Mouse (Mus musculus) Patski (cell line): Measurements from ENCODE around the gene Litaf. TPM values are rescaled to one million over a fixed set of nuclear protein-coding genes. Genes with fewer than 3 reads are reported as not detected.
"Not testable (repeated sequence)": the region's sequence is repeated elsewhere in the genome, so short reads cannot be mapped to it uniquely, and the experiment has no call there.

Experiments used
- ATAC-seq: fragments of 100-300 bp; one replicate; pipeline ENCODE4 v1.8.0; 2021
- CTCF ChIA-PET: fragments of 350-600 bp; sonication (Branson Sonifier 250); formaldehyde crosslinking; loops from one replicate; lab custom pipeline; 2022; ENCODE audit warnings: inconsistent platforms; lab: Charles Lee
- POLR2A ChIA-PET: fragments of 350-600 bp; sonication (Branson Sonifier 250); formaldehyde crosslinking; loops from one replicate; lab custom pipeline; 2022; ENCODE audit warnings: antibody characterized with exemption, inconsistent platforms; lab: Charles Lee
- DNase-seq: peaks from one replicate; pipeline ENCODE4 v3.0.0-alpha.2; 2011; ENCODE audit warnings: low read depth, low spot score
- H3K27me3 ChIP-seq: fragments of 371-371 bp; one replicate; pipeline ENCODE4 v1.5.1; 2021
- CTCF ChIP-seq: fragments of 100-300 bp; IDR thresholded peaks from one replicate; pipeline ENCODE4 v1.5.1; 2021
- in situ Hi-C: fragments of 300-500 bp; cut with MboI; formaldehyde crosslinking; loops from 3 replicates; pipeline ENCODE4 v1.11.1; 2018; ENCODE audit warnings: low pct_unique_long_range_greater_than_20kb, mixed read lengths
- polyA plus RNA-seq: library from polyadenylated mRNA; unstranded; gene quantifications from one replicate; pipeline ENCODE4 v1.2.3, GENCODE M21; 2021

The Litaf gene
- polyA plus RNA-seq, 1 experiment from 2014 or later: 344 TPM

DNA sequence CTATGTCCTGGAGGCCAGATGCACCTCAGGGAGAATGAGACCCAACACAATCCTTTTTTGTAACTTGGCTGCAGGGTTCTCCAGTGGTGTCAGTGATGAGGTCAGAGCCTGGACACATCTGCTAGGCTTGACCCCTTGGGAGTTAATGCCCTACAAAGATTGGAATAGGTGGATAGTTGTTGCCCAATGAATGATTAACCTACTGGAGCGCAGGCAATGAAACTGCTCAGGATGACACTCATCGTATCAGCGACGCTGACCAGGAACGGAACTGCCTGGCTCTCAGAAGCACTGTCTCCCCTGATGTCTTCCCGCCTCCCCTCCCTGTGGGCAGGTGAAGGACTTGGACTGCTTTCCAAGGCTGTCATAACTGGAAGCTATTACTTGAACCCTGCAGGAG is 76.6 kb downstream of the Litaf start:
- no peak for ATAC-seq
- CTCF ChIA-PET: interaction anchor here (1.1 to 1.5 kb wide), 3 partner anchors 15 to 109 kb away, joined by 3 to 4 read pairs (median 4); no protein-coding TSS in a partner anchor
- TF ChIP-seq CTCF: no peak
- POLR2A ChIA-PET: interaction anchor here (1.1 to 1.9 kb wide), 4 partner anchors 9 to 45 kb away, joined by 3 to 5 read pairs (median 4); no protein-coding TSS in a partner anchor
- in situ Hi-C loops: loop anchor here (5.0 kb wide), 1 partner anchor 33 kb away; no protein-coding TSS in a partner anchor
- DNase-seq: no peak
- no peaks in the 10 kb centered on the region for H3K27me3 ChIP-seq

DNA sequence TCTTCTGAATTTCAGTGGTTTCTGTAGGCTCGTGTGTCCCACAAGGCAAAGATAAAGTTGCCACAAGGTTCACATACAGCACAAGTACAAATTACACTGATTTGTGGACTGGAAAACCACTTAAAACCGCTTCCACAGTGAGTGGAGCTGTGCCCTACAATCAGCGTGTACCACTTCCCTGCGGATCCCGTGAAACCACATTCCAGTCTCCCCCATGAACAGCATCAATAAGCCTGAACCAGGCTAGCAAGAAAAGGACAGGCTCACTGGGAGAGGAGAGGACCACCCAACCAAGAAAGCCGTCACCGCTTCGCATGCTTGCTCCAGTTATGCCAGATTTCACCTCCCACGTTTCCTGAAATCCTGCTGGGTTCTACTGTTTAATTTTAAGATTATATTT is 77.7 kb downstream of the Litaf start:
- DNase-seq (no peak), ATAC-seq (no peak)
- in situ Hi-C loops: loop anchor here (5.0 kb wide), 1 partner anchor 34 kb away; no protein-coding TSS in a partner anchor
- ChIA-PET POLR2A (no interaction called here), CTCF (interaction anchor here (1.7 kb wide), 1 partner anchor 34 kb away, joined by 4 read pairs; no protein-coding TSS in a partner anchor)
- no peak for TF ChIP-seq CTCF
- H3K27me3 ChIP-seq: no peaks in the 10 kb centered on the region

DNA sequence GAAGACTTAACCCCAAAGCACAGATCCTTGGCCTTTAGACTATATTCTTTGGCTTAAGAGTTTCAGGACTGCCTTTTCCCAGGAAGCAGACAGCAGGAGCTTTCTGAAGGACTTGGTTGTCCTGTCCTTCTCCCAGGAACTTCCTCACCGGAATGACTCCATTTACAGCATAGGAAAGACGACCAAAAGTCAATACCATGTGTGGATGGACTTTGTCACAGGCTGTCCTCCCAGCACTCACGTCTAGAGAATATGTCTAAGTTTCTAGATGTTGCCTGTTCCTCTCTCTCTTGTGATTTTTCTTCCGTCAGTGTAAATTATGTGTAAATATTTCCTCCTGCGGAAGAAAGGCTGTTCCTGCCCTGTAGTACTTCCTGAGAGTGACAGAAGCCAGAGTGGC is 81.4 kb downstream of the Litaf start:
- in situ Hi-C loops: no loop called here
- DNase-seq (no peak), ATAC-seq (no peak)
- ChIA-PET CTCF (no interaction called here), POLR2A (interaction anchor here (0.5 to 1.3 kb wide), 2 partner anchors 13 to 56 kb away, joined by 3 read pairs; no protein-coding TSS in a partner anchor)
- no peaks in the 10 kb centered on the region for H3K27me3 ChIP-seq
- no peak for TF ChIP-seq CTCF

DNA sequence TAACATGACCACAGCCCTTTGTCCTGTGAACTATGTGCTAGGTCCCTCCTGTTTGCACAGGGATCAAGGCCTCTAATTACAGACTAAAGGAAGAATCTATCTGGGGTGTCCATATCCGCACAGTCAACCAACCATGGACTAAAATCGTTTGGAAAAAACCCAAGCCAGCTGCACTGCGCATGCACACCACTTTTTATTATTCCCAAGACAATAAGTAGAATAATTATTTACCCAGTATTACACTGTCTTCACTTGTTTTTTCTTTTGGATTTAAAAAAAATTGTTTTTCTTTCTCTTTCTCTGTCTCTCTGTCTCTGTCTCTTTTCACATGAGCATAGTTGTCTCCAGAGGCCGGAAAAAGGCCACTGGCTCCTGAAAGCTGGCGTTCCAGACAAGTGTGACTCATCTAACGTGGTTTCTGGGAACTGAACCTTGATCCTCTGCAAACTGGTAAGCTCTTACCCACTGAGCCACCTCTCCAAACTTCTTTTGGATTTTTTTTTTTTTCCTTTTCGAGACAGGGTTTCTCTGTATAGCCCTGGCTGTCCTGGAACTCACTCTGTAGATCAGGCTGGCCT is 84.4 kb downstream of the Litaf start:
- POLR2A ChIA-PET: interaction anchor here (1.2 to 4.2 kb wide), 5 partner anchors 8 to 27 kb away, joined by 4 to 29 read pairs (median 5); no protein-coding TSS in a partner anchor
- DNase-seq (peak; percentile 91), ATAC-seq (peak; percentile 54)
- no peak for TF ChIP-seq CTCF
- H3K27me3 ChIP-seq: no peaks in the 10 kb centered on the region
- CTCF ChIA-PET: interaction anchor here (1.3 to 2.8 kb wide), 2 partner anchors 34 to 54 kb away, joined by 4 to 13 read pairs; no protein-coding TSS in a partner anchor
- in situ Hi-C loops: no loop called here

DNA sequence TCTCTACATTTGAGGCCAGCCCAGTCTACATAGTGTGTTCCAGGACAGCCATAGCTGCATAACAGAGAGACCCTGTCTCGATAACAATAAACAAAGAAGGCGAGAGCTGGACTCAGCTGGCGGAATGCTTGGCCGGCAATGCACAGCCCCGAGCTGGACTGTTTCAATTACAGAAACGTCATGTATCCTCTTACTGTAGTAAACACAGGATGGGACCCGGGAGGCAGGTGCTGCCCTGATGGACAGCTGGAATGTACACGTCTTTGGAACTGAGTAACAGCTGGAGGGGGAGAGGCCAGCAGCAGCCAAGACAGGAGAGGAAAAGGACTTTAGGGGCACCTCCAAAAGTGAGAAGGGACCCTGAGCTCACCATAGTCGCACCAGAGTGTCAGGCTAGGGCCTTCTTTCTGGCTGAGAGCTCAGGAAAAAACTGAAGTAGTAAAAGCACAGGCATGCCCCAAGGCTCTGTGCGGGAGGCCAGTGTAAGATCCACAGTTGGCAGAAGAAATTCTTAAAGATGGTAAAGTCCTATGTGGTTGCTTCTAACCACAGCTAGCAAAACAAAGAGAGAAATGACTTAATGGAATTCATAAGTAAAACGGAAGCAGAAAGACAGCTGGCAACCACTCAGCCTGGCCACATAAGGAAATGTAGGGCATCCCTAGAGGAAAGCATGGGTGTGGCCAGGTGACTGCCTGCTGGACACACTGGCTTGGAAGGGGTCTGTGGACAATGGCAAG is 86.7 kb downstream of the Litaf start:
- in situ Hi-C loops: no loop called here
- ChIA-PET CTCF (interaction anchor here (1.1 to 2.5 kb wide), 4 partner anchors 10 to 55 kb away, joined by 3 to 9 read pairs (median 5); no protein-coding TSS in a partner anchor), POLR2A (interaction anchor here (1.9 to 4.2 kb wide), 3 partner anchors 10 to 13 kb away, joined by 4 to 29 read pairs (median 8); no protein-coding TSS in a partner anchor)
- no peaks in the 10 kb centered on the region for H3K27me3 ChIP-seq
- DNase-seq: peak; percentile 91
- TF ChIP-seq CTCF: no peak
- ATAC-seq: peak; percentile 40

DNA sequence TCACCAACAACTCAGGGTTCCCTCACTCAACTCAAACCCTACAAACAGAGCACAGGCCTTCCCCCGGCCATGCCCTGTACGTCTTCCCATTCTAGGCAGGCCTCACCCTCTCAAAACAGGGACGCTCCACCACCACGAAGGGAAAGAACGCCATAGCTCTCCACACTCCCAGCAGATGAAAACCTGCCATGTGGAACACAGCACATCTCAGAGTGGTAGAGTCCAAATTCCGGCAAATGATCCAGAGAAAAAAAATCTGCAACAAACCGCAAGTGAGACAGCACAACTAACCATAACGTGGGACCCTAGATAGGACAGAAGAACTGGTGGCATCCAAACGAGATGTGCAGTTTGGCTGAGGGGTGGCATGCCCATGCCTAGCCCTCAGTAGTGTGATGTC is 88.1 kb downstream of the Litaf start:
- in situ Hi-C loops: no loop called here
- ATAC-seq (no peak), DNase-seq (no peak)
- CTCF ChIA-PET: interaction anchor here (2.5 kb wide), 1 partner anchor 56 kb away, joined by 9 read pairs; no protein-coding TSS in a partner anchor
- no peaks in the 10 kb centered on the region for H3K27me3 ChIP-seq
- no peak for TF ChIP-seq CTCF
- POLR2A ChIA-PET: interaction anchor here (0.6 to 4.2 kb wide), 6 partner anchors 8 to 85 kb away, joined by 3 to 29 read pairs (median 5); no protein-coding TSS in a partner anchor

DNA sequence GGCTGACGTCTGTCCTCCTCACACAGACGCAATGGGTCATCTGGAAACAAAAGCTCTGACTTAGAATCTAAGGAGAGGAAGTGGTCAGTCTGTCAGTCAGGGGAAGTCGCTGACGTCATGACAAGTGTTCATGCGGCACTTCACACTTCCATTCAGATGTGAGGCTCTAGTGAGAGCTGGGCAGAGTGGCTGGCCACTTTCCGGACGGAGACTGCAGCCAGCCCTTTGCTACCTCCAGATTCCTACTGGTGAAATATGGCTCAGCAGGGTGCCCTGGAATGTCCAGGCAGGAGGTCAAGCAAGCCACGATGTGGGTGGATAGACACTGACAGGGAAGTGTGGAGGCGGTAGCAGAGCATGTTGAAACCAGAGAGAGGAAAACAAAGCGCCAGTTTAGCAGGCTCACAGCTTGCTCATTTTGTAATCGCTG is 89.7 kb downstream of the Litaf start:
- ATAC-seq (peak; percentile 52), DNase-seq (peak; percentile 82)
- in situ Hi-C loops: no loop called here
- TF ChIP-seq CTCF: no peak
- no peaks in the 10 kb centered on the region for H3K27me3 ChIP-seq
- POLR2A ChIA-PET: interaction anchor here (1.9 kb wide), 1 partner anchor 15 kb away, joined by 12 read pairs; no protein-coding TSS in a partner anchor
- CTCF ChIA-PET: no interaction called here

DNA sequence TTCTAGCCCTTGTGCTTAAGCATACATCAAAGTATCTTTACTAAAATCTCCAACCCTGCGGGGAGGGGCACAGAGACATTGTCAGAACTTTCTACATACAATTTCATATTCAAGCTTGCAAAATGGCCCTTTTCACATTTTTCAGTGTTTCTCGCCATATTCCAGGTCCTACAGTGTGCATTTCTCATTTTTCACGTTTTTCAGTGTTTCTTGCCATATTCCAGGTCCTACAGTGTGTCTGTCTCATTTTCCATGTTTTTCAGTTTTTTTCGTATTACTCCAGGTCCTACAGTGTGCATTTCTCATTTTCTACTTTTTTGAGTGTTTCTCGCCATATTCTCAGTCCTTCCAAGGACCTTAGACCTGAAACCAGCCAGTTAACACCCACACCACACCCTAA is 91.0 kb downstream of the Litaf start:
- no peak for TF ChIP-seq CTCF
- no peaks in the 10 kb centered on the region for H3K27me3 ChIP-seq
- ChIA-PET CTCF (interaction anchor here (0.9 to 1.0 kb wide), 2 partner anchors 14 to 59 kb away, joined by 3 to 4 read pairs; no protein-coding TSS in a partner anchor), POLR2A (no interaction called here)
- in situ Hi-C loops: no loop called here
- DNase-seq: no peak
- ATAC-seq: no peak

DNA sequence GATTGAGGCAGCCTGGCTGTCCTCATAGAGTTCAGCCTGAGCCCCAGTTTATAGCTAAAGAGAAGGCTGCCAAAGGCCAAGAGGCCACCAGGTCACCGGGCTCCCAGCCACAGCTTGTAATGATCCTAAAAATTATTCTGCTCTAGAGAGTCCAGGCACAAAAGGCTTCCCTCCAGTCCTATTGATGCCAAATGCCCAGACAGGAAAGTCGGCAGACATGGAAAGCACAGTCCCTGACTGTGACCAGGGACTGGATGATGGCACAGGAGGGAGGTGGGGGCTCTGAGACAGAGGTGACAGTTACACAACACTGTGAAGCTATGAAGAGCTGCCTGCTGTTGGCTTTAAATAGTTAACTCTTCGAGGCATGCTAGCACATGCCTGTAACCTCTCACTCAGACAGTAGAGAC is 91.9 kb downstream of the Litaf start:
- ATAC-seq: no peak
- no peak for DNase-seq
- POLR2A ChIA-PET: no interaction called here
- CTCF ChIA-PET: interaction anchor here (0.9 to 1.0 kb wide), 2 partner anchors 15 to 60 kb away, joined by 3 to 4 read pairs; no protein-coding TSS in a partner anchor
- in situ Hi-C loops: no loop called here
- no peak for TF ChIP-seq CTCF
- H3K27me3 ChIP-seq: no peaks in the 10 kb centered on the region

DNA sequence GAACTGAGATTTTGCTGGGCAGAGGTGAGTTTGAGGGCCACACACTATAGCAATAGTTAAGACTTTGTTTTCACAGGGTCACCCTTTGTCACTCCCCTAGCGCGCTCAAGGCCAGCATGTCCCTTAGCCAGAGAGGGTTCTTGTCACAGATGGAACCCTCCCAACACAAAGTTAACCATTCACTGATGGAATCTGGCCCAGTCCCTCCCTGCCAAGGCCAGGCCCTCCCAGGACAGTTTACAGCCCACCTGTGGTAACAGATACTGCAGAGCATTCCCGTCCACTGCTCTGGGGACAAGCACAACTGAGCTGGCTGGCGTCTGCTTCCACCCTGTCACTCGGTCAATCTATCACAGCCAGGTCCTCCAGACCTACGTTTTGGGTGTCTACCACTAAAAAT is 93.7 kb downstream of the Litaf start:
- DNase-seq: no peak
- ATAC-seq: no peak
- no peaks in the 10 kb centered on the region for H3K27me3 ChIP-seq
- POLR2A ChIA-PET: interaction anchor here (0.7 kb wide), 1 partner anchor 12 kb away, joined by 3 read pairs; no protein-coding TSS in a partner anchor
- no peak for TF ChIP-seq CTCF
- CTCF ChIA-PET: interaction anchor here (1.4 kb wide), 1 partner anchor 20 kb away, joined by 3 read pairs; no protein-coding TSS in a partner anchor
- in situ Hi-C loops: no loop called here

DNA sequence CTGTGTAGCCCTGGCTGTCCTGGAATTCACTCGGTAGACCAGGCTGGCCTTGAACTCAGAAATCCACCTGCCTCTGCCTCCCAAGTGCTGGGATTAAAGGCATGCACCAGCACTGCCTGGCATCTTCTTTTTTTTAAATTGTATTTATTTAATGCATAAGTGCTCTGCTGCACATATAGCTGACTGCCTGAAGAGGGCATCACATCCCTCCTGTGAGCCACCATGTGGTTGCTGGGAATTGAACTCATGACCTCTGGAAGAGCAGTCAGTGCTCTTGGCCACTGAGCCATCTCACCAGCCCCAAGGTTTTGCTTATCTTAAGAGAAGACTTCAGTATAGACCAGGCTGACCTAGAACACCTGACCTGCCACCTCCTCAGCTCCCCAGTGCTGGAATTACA is 96.0 kb downstream of the Litaf start:
- CTCF ChIA-PET: interaction anchor here (0.8 to 2.8 kb wide), 8 partner anchors 9 to 89 kb away, joined by 3 to 13 read pairs (median 3); no protein-coding TSS in a partner anchor
- POLR2A ChIA-PET: interaction anchor here (0.8 to 2.2 kb wide), 3 partner anchors 9 to 80 kb away, joined by 3 to 8 read pairs (median 4); no protein-coding TSS in a partner anchor
- DNase-seq, H3K27me3 ChIP-seq, in situ Hi-C loops, ATAC-seq: not testable (repeated sequence)
